11 mouse cellular contexts compared by ENCODE assay signal in the genomic region with DNA sequence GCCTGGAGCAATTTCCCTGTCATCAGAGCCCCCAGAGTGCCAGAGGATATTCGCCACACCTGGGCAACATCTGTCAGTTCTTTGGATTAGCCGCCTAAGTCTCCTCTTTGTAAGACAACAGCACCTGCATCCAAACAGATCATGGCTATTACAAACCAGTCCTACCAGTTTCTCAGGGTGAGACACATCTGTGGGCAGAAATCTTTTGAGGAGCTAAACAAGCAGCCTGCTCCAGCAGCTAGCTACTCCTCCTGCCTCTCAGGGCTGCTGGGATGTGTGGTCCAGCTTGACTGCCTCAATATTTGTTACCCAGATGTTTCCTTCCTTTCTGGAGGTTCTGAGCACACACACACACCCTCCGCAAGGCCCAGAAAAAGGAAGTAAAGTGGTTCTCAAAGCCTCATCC.
A peak's percentile ranks its signal among the peaks of the same experiment; 100 is the strongest.
DNase-seq lines count a peak whose midpoint lies in the region; ATAC-seq and TF ChIP-seq lines count a peak whose summit lies in the region.
"Had no signal": no experiment of that assay in that cellular context is flagged by ENCODE, and none has a peak within 500 bp of the region (broad histone marks: within the 10 kb centered on the region; RNA-seq: fewer than 3 reads in every experiment).

No protein-coding gene starts in this region.

- no peak for TF ChIP-seq RAD21 in MEL (IDR thresholded peaks at IDR 0.05; ENCODE audit: low read depth, low read length)

- H3K36me3 ChIP-seq in kidney, postnatal 0 days (ENCODE audit: insufficient read depth, low read length): no peaks in the 10 kb centered on the region
- H3K36me3 ChIP-seq in MEL (ENCODE audit: control insufficient read depth in 1 of 2, insufficient read depth in 2 of 2, low read length in 2 of 2): peaks cover 0 to 2% of the 10 kb centered on the region in 2 experiments; a peak in 1 of 4 replicates
- H3K36me3 ChIP-seq in embryonic facial prominence, embryonic 13.5 days: no peaks in the 10 kb centered on the region
- no peaks in the 10 kb centered on the region for H3K36me3 ChIP-seq in forebrain, embryonic 15.5 days

- 81% methylated on average over 3 of the region's 3 CpGs for WGBS in kidney, postnatal 0 days
- 45% methylated on average over 3 of the region's 3 CpGs for WGBS in embryonic facial prominence, embryonic 13.5 days
- 76% methylated on average over 3 of the region's 3 CpGs for WGBS in forebrain, embryonic 15.5 days

- no peaks in the 10 kb centered on the region for H3K9me3 ChIP-seq in kidney, postnatal 0 days (replicated peaks; ENCODE audit: low read length)
- H3K9me3 ChIP-seq in MEL (replicated peaks; ENCODE audit: insufficient read depth, low read length): no peaks in the 10 kb centered on the region
- H3K9me3 ChIP-seq in embryonic facial prominence, embryonic 13.5 days: no peaks in the 10 kb centered on the region
- no peaks in the 10 kb centered on the region for H3K9me3 ChIP-seq in forebrain, embryonic 15.5 days

- no peak for TF ChIP-seq CTCF in kidney, postnatal 0 days (IDR thresholded peaks at IDR 0.05; ENCODE audit: low read depth)
- no peak for TF ChIP-seq CTCF in MEL (IDR thresholded peaks at IDR 0.05 in 2 of 3, conservative IDR thresholded peaks at IDR 0.05 in 1 of 3; ENCODE audit: control insufficient read depth in 1 of 3, insufficient read depth in 1 of 3, low read depth in 2 of 3, low read length in 3 of 3, poor library complexity in 1 of 3, severe bottlenecking in 1 of 3)

- peaks cover 13% of the 10 kb centered on the region for H3K4me1 ChIP-seq in kidney, postnatal 0 days (replicated peaks; ENCODE audit: insufficient read depth, low read length)
- peaks cover 0 to 8% of the 10 kb centered on the region in 2 experiments; a peak in 2 of 4 replicates for H3K4me1 ChIP-seq in MEL (ENCODE audit: control insufficient read depth in 1 of 2, insufficient read depth in 2 of 2, low read length in 2 of 2)
- H3K4me1 ChIP-seq in embryonic facial prominence, embryonic 13.5 days: peaks cover 10% of the 10 kb centered on the region; the same call in 1 of the 2 replicates
- H3K4me1 ChIP-seq in forebrain, embryonic 15.5 days: no peaks in the 10 kb centered on the region

- no peak overlapping the region for H3K9ac ChIP-seq in kidney, postnatal 0 days (ENCODE audit: low read depth, low read length)
- H3K9ac ChIP-seq in MEL (ENCODE audit: control insufficient read depth, low read depth, low read length, poor library complexity, severe bottlenecking): no peak overlapping the region
- H3K9ac ChIP-seq in embryonic facial prominence, embryonic 13.5 days: no peak overlapping the region
- H3K9ac ChIP-seq in forebrain, embryonic 15.5 days (replicated peaks): no peak overlapping the region

- no peaks in the 10 kb centered on the region for H3K79me2 ChIP-seq in MEL (ENCODE audit: control insufficient read depth, insufficient read depth, low read length, poor library complexity)

- 0 out of 2 replicates have a peak overlapping the region, but pooled peaks have one; percentile 2 for H3K27ac ChIP-seq in kidney, postnatal 0 days
- H3K27ac ChIP-seq in MEL (ENCODE audit: control insufficient read depth, low read depth, low read length): no peak overlapping the region
- H3K27ac ChIP-seq in embryonic facial prominence, embryonic 13.5 days: no peak overlapping the region
- H3K27ac ChIP-seq in forebrain, embryonic 15.5 days (replicated peaks): no peak overlapping the region

- no peak for TF ChIP-seq POLR2A in MEL (IDR thresholded peaks at IDR 0.05; ENCODE audit: control insufficient read depth in 1 of 2, insufficient read depth in 1 of 2, low read depth in 1 of 2, low read length in 2 of 2, poor library complexity in 1 of 2)

- no peak for ATAC-seq in kidney, postnatal 0 days (replicated peaks; ENCODE audit: low FRiP score, low read depth)
- ATAC-seq in embryonic facial prominence, embryonic 13.5 days (ENCODE audit: insufficient number of reproducible peaks, insufficient read depth, low FRiP score, low TSS enrichment, low read depth): 0 out of 2 replicates have a peak, but pooled peaks have one; percentile 62
- peak; percentile 76 for ATAC-seq in monocyte, adult 5-6 weeks (replicated peaks; ENCODE audit: insufficient number of reproducible peaks, low FRiP score, low TSS enrichment, poor library complexity, severe bottlenecking)
- no peak for ATAC-seq in forebrain, embryonic 15.5 days (replicated peaks)

- H3K4me2 ChIP-seq in kidney, postnatal 0 days (ENCODE audit: low read length): no peak overlapping the region
- no peak overlapping the region for H3K4me2 ChIP-seq in embryonic facial prominence, embryonic 13.5 days
- H3K4me2 ChIP-seq in forebrain, embryonic 15.5 days (replicated peaks): no peak overlapping the region

- no peak for DNase-seq in kidney, postnatal 0 days (ENCODE audit: low spot score)
- DNase-seq in kidney, postnatal 36 days: no peak
- DNase-seq in MEL (ENCODE audit: low read depth, low spot score): peak; percentile 20
- DNase-seq in layer of hippocampus, postnatal 25 days (ENCODE audit: extremely low spot score in 1 of 2, low spot score in 1 of 2): no peak
- DNase-seq in cerebellum, postnatal 36 days: no peak
- DNase-seq: cerebellum, adult 18-20 months; gastrocnemius, postnatal 36 days; right cerebral cortex, postnatal 25 days had no signal

- no peaks in the 10 kb centered on the region for H3K27me3 ChIP-seq in kidney, postnatal 0 days (ENCODE audit: insufficient read depth, low read length)
- H3K27me3 ChIP-seq in MEL (ENCODE audit: control insufficient read depth in 1 of 2, insufficient read depth in 2 of 2, low read length in 2 of 2): no peaks in the 10 kb centered on the region
- no peaks in the 10 kb centered on the region for H3K27me3 ChIP-seq in embryonic facial prominence, embryonic 13.5 days
- no peaks in the 10 kb centered on the region for H3K27me3 ChIP-seq in forebrain, embryonic 15.5 days

- H3K4me3 ChIP-seq in kidney, postnatal 0 days (replicated peaks; ENCODE audit: low read depth, low read length): no peak overlapping the region
- no peak overlapping the region for H3K4me3 ChIP-seq in MEL (ENCODE audit: control insufficient read depth in 1 of 2, insufficient read depth in 1 of 2, low read depth in 2 of 2, low read length in 2 of 2)
- no peak overlapping the region for H3K4me3 ChIP-seq in embryonic facial prominence, embryonic 13.5 days
- no peak overlapping the region for H3K4me3 ChIP-seq in forebrain, embryonic 15.5 days

- no peak for TF ChIP-seq EP300 in MEL (IDR thresholded peaks at IDR 0.05; ENCODE audit: low read depth in 1 of 2, low read length in 2 of 2)

TF ChIP-seq in MEL, 35 proteins besides CTCF, POLR2A, EP300 and RAD21:
- TF ChIP-seq GABPA (IDR thresholded peaks at IDR 0.05; ENCODE audit: low read depth, low read length) (no peak), POLR2AphosphoS2 (IDR thresholded peaks at IDR 0.05; ENCODE audit: low read length) (no peak), MAFK (IDR thresholded peaks at IDR 0.05; ENCODE audit: borderline replicate concordance, low read depth, low read length) (no peak), SIN3A (IDR thresholded peaks at IDR 0.05; ENCODE audit: low read length) (no peak), UBTF (IDR thresholded peaks at IDR 0.05; ENCODE audit: borderline replicate concordance, insufficient read depth, low read depth, low read length) (no peak), JUND (IDR thresholded peaks at IDR 0.05; ENCODE audit: low read depth, low read length) (no peak), BHLHE40 (IDR thresholded peaks at IDR 0.05; ENCODE audit: borderline replicate concordance, low read depth, low read length) (no peak)
TF ChIP-seq in MEL: peak in this region for 0.

Comparison
In these comparisons a context has a peak if more than half of its experiments do, and no peak if none do; other contexts are left out.
1. ATAC-seq: peak in embryonic facial prominence, embryonic 13.5 days (single experiment) and monocyte, adult 5-6 weeks (single experiment); none in kidney, postnatal 0 days (single experiment) and forebrain, embryonic 15.5 days (single experiment).